Mouse (Mus musculus) embryonic fibroblast, embryonic 13.5 days (primary cell): ENCODE data around the gene Gm10645.

Experiments
- CTCF ChIP-seq: IDR thresholded peaks from 2 replicates; pipeline ENCODE4 v1.5.1; 2011; ENCODE audit warnings: mild to moderate bottlenecking, control low read depth, low read length, moderate library complexity, borderline replicate concordance; ENCODE audit not compliant: insufficient read depth
- POLR2A ChIP-seq: IDR thresholded peaks from 2 replicates; pipeline ENCODE4 v1.6.1; 2011; ENCODE audit warnings: low read depth, mild to moderate bottlenecking, control low read depth, low read length, moderate library complexity

DNA sequence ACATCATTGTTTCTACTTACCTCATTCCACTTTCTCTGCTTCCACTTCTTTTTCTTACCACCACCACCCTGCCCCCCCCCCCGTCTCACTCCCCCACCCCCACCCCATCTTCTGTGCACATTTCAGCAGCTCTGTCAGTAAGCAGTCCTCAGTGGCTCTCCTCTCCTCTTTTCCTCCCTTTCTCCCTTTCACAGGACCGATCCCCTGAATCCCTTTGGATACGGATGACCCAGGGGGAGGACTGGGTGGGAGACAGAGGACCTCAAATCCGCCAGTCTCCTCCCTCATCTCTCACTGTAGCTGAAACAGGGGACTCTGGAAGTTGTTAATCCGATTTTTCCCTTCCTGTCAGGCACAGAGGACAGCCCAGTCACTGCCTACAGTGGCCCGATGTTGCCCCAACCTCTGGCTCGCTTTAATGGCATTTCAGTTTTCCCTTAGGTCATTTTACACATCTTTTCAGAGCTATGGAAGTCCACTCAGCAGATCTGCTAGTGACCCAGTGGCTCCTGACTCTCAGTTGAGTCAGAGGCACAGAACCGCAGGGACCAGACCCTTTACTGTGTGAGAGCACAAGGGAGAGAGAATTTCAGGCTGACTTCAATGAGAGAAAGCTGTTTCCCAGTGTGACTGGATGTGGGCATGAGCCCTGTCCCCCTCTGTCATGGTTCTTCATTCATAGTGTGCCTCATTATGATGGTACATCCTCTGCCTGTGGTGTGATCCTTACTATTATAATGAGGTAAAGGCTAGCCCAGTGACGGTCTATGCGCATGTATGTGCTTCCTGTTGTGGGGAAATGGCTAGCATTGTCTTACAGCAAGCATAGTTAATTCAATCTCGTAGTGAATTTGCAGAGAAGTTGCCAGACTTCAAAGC is 11.6 kb upstream of the Gm10645 start:
- TF ChIP-seq POLR2A, result no peak
- no peak for TF ChIP-seq CTCF
